17 mouse cellular contexts compared by ENCODE assay signal in genomic region chr6:141161626-141162233, GRCm38 (mm10).
A peak's percentile ranks its signal among the peaks of the same experiment; 100 is the strongest.
DNase-seq lines count a peak whose midpoint lies in the region; ATAC-seq lines count a peak whose summit lies in the region.
"Had no signal": no experiment of that assay in that cellular context is flagged by ENCODE, and none has a peak within 500 bp of the region (broad histone marks: within the 10 kb centered on the region; RNA-seq: fewer than 3 reads in every experiment).

No protein-coding gene starts in this region.

- ATAC-seq in kidney, embryonic 16.5 days (ENCODE audit: low FRiP score, low TSS enrichment): peak; percentile 74; the same call in 1 of the 2 replicates
- peak; percentile 83 for ATAC-seq in intestine, embryonic 16.5 days
- ATAC-seq in megakaryocyte, adult 5-6 weeks (ENCODE audit: poor library complexity, severe bottlenecking): peak; percentile 35; the same call in 1 of the 2 replicates
- ATAC-seq: liver, embryonic 12.5 days had no signal

- DNase-seq in heart, adult 8-10 months (ENCODE audit: low spot score): peak; percentile 6
- no peak for DNase-seq in heart, postnatal 25 days (ENCODE audit: low spot score)
- no peak for DNase-seq in kidney, postnatal 25 days
- no peak for DNase-seq in frontal cortex, postnatal 36 days (ENCODE audit: low spot score in 2 of 2)
- no peak for DNase-seq in left cerebral cortex, adult 11 months (ENCODE audit: low spot score)
- DNase-seq: cerebellum, postnatal 25 days; heart, postnatal 4 days; layer of hippocampus, adult 9-11 months; lung, postnatal 14 days; retina, postnatal 1 day; spleen, adult 18-20 months had no signal

- no peaks in the 10 kb centered on the region for H3K27me3 ChIP-seq in kidney, embryonic 16.5 days (ENCODE audit: insufficient read depth, low read length)
- H3K27me3 ChIP-seq in intestine, embryonic 16.5 days (replicated peaks; ENCODE audit: control insufficient read depth, insufficient read depth, low read length): no peaks in the 10 kb centered on the region
- H3K27me3 ChIP-seq: liver, embryonic 12.5 days had no signal

- H3K4me1 ChIP-seq in kidney, embryonic 16.5 days (ENCODE audit: insufficient read depth, low read length): no peaks in the 10 kb centered on the region
- H3K4me1 ChIP-seq in intestine, embryonic 16.5 days (ENCODE audit: control insufficient read depth, insufficient read depth, low read length): no peaks in the 10 kb centered on the region
- H3K4me1 ChIP-seq: liver, embryonic 12.5 days had no signal

- H3K27ac ChIP-seq in kidney, embryonic 16.5 days (ENCODE audit: low read length): peak overlapping the region; percentile 17
- peak overlapping the region; percentile 62 for H3K27ac ChIP-seq in intestine, embryonic 16.5 days (ENCODE audit: low read length)
- H3K27ac ChIP-seq: liver, embryonic 12.5 days had no signal

- intact Hi-C loops in heart, postnatal 25 days (cut with DNase I): no loop called here

- H3K4me3 ChIP-seq in kidney, embryonic 16.5 days (ENCODE audit: low read length): no peak overlapping the region
- no peak overlapping the region for H3K4me3 ChIP-seq in intestine, embryonic 16.5 days (ENCODE audit: low read length)
- H3K4me3 ChIP-seq: liver, embryonic 12.5 days; myocyte had no signal

- H3K9ac ChIP-seq in kidney, embryonic 16.5 days (replicated peaks; ENCODE audit: low read length): no peak overlapping the region
- no peak overlapping the region for H3K9ac ChIP-seq in intestine, embryonic 16.5 days (ENCODE audit: low read depth, low read length)
- H3K9ac ChIP-seq: liver, embryonic 12.5 days had no signal

- H3K4me2 ChIP-seq in kidney, embryonic 16.5 days (replicated peaks; ENCODE audit: low read depth, low read length): no peak overlapping the region
- no peak overlapping the region for H3K4me2 ChIP-seq in intestine, embryonic 16.5 days (ENCODE audit: low read depth, low read length)
- H3K4me2 ChIP-seq: liver, embryonic 12.5 days; midbrain, embryonic 11.5 days had no signal

- no peaks in the 10 kb centered on the region for H3K36me3 ChIP-seq in kidney, embryonic 16.5 days (ENCODE audit: insufficient read depth, low read length)
- no peaks in the 10 kb centered on the region for H3K36me3 ChIP-seq in intestine, embryonic 16.5 days (ENCODE audit: control insufficient read depth, insufficient read depth, low read length)
- H3K36me3 ChIP-seq: liver, embryonic 12.5 days had no signal

- WGBS in kidney, embryonic 16.5 days: 48% methylated on average over 3 of the region's 3 CpGs
- WGBS in intestine, embryonic 16.5 days: 40% methylated on average over 3 of the region's 3 CpGs

- no peaks in the 10 kb centered on the region for H3K9me3 ChIP-seq in kidney, embryonic 16.5 days (ENCODE audit: low read length)
- H3K9me3 ChIP-seq in intestine, embryonic 16.5 days (ENCODE audit: control insufficient read depth, low read length): no peaks in the 10 kb centered on the region
- H3K9me3 ChIP-seq: liver, embryonic 12.5 days had no signal
